Mouse (Mus musculus) limb, embryonic 13.5 days (tissue): ENCODE results near the gene Hmmr. TPM values are rescaled to one million over a fixed set of nuclear protein-coding genes. Genes with fewer than 3 reads are reported as not detected.

Experiments
- ATAC-seq: fragments of 200-750 bp; cut with Nextera tagmentation; 2 replicates; pipeline ENCODE4 v1.8.0; 2017; ENCODE audit warnings: low read depth, moderate number of reproducible peaks, moderate TSS enrichment; ENCODE audit not compliant: low FRiP score
- H3K27ac ChIP-seq: fragments of 300-500 bp; sonication (generic); 2 replicates; pipeline ENCODE4 v1.5.1; 2015; ENCODE audit warnings: inconsistent platforms, mild to moderate bottlenecking, moderate library complexity
- H3K27me3 ChIP-seq: fragments of 300-500 bp; sonication (generic); 2 replicates; pipeline ENCODE4 v1.6.1; 2015; ENCODE audit warnings: mild to moderate bottlenecking, inconsistent platforms
- H3K36me3 ChIP-seq: fragments of 300-500 bp; sonication (generic); 2 replicates; pipeline ENCODE4 v1.6.1; 2015; ENCODE audit warnings: inconsistent platforms, mild to moderate bottlenecking, moderate library complexity
- H3K4me1 ChIP-seq: fragments of 300-500 bp; sonication (generic); 2 replicates; pipeline ENCODE4 v1.6.1; 2015; ENCODE audit warnings: inconsistent platforms
- H3K4me2 ChIP-seq: fragments of 300-500 bp; sonication (generic); replicated peaks from 2 replicates; pipeline ENCODE4 v1.6.1; 2015; ENCODE audit warnings: inconsistent platforms, mild to moderate bottlenecking, moderate library complexity
- H3K4me3 ChIP-seq: fragments of 300-500 bp; sonication (generic); 2 replicates; pipeline ENCODE4 v1.5.1; 2015; ENCODE audit warnings: moderate library complexity, mild to moderate bottlenecking, inconsistent platforms
- H3K9ac ChIP-seq: fragments of 300-500 bp; sonication (generic); 2 replicates; pipeline ENCODE4 v1.6.1; 2015; ENCODE audit warnings: mild to moderate bottlenecking, inconsistent platforms
- H3K9me3 ChIP-seq: fragments of 300-500 bp; sonication (generic); 2 replicates; pipeline ENCODE4 v1.6.1; 2016; ENCODE audit warnings: inconsistent platforms
- WGBS: fragments of 180-500 bp; shearing (Covaris S2); methylation state at CpG from one replicate; pipeline ENCODE4 v1.1.7; 2015; 5-methylcytosine and 5-hydroxymethylcytosine counted together
- polyA plus RNA-seq: library from polyadenylated mRNA; unstranded; fragments of >200 nt; fragmentation: Nextera tagmentation; extraction: Ambion mirVana; gene quantifications from 2 replicates; pipeline ENCODE4 v1.2.1, GENCODE M21; 2015

The Hmmr gene
- 43.7 and 45.7 TPM in 2 replicates for polyA plus RNA-seq

DNA sequence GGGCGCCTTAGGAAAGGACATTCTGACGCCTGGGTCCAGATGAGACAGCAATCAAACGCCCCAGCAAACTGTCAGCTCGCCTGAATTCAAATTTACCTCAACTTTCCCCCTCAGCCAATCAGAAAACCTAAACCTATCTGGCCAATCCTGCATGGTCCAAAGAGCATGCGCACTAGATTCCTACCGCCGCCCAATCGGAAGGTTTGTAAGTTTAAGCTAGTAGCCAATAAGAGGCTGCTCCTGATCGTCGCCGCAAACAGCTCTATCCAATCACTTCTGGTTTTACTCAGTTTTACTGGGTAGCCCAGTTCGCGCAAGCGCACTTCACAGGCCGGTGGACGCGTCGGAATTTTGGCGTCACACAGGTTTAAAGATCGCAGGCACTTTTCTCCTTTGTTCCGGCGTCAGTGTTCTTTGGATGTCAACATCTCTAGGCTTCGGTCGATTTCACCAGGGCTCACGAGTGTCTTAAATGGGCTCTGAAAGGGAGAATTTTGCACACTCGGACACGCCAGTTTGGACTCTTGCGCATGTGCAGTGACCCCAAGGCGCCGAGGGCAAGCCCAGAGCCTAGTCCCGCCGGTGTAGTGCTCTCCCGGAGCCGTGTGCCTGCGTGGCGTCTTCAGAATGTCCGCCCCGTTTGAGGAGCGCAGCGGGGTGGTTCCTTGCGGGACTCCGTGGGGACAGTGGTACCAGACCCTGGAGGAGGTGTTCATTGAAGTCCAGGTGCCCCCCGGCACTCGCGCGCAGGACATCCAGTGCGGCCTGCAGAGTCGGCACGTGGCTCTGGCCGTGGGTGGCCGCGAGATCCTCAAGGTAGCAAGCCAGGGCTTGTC is at the start of gene Hmmr, which contains the start of gene Nudcd2:
Gene Hmmr (minus strand): TSS at position 84 of the 836 bp plus-strand sequence.
Gene Nudcd2 (plus strand): TSS at position 329 of the 836 bp plus-strand sequence.
- ATAC-seq: peak; percentile 99
- H3K36me3 ChIP-seq: peaks cover 26% of the 10 kb centered on the region
- peak within 1 kb of the TSS; percentile 88 for H3K27ac ChIP-seq
- H3K9ac ChIP-seq: peak within 1 kb of the TSS; percentile 97
- H3K4me3 ChIP-seq: peak within 1 kb of the TSS; percentile 95
- H3K9me3 ChIP-seq: no peaks in the 10 kb centered on the region
- H3K4me2 ChIP-seq: peak within 1 kb of the TSS; percentile 85
- peaks cover 30% of the 10 kb centered on the region for H3K4me1 ChIP-seq
- under 1% methylated on average over 52 of the region's 52 CpGs for WGBS
- no peaks in the 10 kb centered on the region for H3K27me3 ChIP-seq

DNA sequence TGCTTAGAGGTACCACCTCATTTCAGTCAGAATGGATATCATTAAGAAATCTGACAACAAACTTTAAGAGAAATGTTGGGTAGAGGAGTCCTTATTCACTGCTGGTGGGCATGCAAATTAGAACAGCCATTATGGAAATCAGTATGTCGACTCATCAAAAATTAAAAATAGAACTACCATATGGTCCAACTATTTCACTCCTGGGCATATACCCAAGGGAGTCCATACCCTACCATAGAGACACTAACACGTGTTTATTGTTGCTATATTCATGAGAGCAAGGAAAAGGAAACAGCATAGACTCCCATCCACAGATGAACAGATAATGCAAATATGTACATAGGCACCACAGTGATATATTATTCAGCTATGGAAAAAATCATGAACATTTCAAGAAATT is 48.6 kb upstream of the Hmmr start:
- no peaks in the 10 kb centered on the region for H3K9me3 ChIP-seq
- WGBS: 70% methylated on average over 2 of the region's 2 CpGs
- no peak for ATAC-seq
- H3K4me3 ChIP-seq: no peak overlapping the region
- H3K27ac ChIP-seq: no peak overlapping the region
- no peak overlapping the region for H3K4me2 ChIP-seq
- H3K4me1 ChIP-seq: no peaks in the 10 kb centered on the region
- no peak overlapping the region for H3K9ac ChIP-seq
- H3K27me3 ChIP-seq: no peaks in the 10 kb centered on the region
- H3K36me3 ChIP-seq: no peaks in the 10 kb centered on the region

DNA sequence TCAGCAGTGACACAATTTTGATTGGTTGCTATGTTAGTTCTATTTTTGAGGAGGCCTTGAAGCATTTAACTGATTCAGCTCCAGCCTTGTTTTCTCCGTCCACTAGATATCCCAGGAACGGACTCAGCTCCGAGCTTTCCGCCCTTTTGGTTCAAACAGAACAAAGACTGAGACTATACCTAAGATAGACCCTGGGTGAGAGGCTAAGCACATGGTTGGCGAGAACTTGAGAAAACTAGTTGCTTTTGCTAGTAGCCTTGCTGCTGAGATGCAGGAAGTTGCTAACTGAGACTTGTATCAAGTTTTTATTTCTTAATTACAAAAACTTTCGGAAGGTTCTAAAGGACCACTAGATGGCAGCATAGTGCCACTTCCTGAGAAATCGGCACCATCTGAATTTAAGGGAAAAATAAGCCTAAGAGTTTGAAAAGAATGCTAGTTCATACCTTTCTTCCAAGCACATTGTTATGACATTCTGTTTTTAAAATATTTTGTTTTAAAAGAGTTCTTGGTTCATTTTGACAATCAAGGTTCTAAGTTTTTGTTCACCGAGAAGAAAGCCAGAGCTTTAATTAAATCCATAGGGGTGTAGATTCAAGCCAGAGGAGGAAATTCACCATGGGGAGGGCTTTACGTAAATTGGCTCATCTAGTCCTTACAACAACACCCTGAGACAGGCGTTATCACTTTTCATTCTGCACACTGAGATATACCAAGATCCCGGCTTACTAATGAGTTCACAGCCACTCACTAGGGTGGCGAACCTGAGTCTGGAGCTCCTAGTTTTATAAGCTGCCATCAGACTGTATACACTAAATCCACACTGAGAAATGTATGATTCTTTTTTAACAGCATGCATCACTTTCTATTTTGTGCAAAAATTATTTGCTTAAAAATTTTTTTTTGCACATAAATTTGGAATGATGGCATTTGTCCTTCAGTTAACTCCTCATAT is 42.4 kb upstream of the Hmmr start:
- Histone ChIP-seq H3K4me2 (peak overlapping the region; percentile 44), H3K9ac (no peak overlapping the region), H3K4me3 (0 out of 2 replicates have a peak overlapping the region, but pooled peaks have one; percentile 3), H3K9me3 (no peaks in the 10 kb centered on the region), H3K36me3 (no peaks in the 10 kb centered on the region), H3K4me1 (no peaks in the 10 kb centered on the region), H3K27me3 (no peaks in the 10 kb centered on the region), H3K27ac (no peak overlapping the region)
- 39% methylated on average over 12 of the region's 12 CpGs for WGBS
- no peak; the same call in 1 of the 2 replicates for ATAC-seq

DNA sequence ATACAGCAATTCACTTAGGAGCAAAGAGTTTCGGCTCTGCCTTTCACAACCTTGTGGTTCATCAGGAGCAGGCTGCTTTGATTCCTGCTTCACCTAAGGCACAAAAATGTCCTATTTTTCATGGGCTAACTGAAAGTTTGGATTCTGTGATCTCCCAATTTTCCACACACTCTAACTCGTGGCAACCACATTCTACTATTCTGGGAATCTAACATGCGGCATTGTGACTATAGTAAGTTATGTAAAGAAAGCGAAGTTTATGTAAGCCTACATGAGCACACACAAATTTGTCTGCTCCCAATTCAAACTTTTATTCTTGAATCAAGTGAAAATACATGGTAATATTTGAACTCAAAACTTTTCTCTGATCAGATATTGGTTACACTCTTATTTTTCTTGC is 31.5 kb upstream of the Hmmr start:
- H3K27ac ChIP-seq: no peak overlapping the region
- H3K4me3 ChIP-seq: no peak overlapping the region
- H3K4me1 ChIP-seq: no peaks in the 10 kb centered on the region
- WGBS: 82% methylated on average over 4 of the region's 4 CpGs
- no peak overlapping the region for H3K4me2 ChIP-seq
- no peaks in the 10 kb centered on the region for H3K36me3 ChIP-seq
- no peaks in the 10 kb centered on the region for H3K9me3 ChIP-seq
- H3K9ac ChIP-seq: no peak overlapping the region
- no peaks in the 10 kb centered on the region; the same call in 1 of the 2 replicates for H3K27me3 ChIP-seq
- ATAC-seq: no peak

DNA sequence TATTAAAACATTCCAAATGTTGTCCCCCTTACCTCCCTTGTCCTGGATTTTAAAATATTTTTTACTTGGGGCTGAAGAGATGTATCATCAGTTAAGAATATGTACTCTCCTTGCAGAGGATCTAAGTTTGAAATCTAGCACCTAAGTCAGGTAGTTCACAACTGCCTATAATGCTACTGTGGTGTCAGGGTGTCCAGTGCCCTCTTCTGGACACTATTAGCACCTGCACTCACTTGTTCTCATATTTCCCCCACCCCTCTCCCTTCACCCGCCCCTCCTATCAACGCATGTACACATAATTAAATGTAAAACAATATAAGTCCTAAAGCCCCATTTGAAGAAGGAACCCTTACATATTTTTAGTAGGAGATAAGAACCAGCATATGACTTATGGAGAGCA is 30.2 kb upstream of the Hmmr start:
- no peak overlapping the region for H3K4me3 ChIP-seq
- no peaks in the 10 kb centered on the region for H3K9me3 ChIP-seq
- H3K4me2 ChIP-seq: no peak overlapping the region
- ATAC-seq: no peak
- no peaks in the 10 kb centered on the region for H3K4me1 ChIP-seq
- no peak overlapping the region for H3K9ac ChIP-seq
- no peaks in the 10 kb centered on the region for H3K36me3 ChIP-seq
- 21% methylated on average over 2 of the region's 2 CpGs for WGBS
- no peaks in the 10 kb centered on the region; the same call in 1 of the 2 replicates for H3K27me3 ChIP-seq
- no peak overlapping the region for H3K27ac ChIP-seq

DNA sequence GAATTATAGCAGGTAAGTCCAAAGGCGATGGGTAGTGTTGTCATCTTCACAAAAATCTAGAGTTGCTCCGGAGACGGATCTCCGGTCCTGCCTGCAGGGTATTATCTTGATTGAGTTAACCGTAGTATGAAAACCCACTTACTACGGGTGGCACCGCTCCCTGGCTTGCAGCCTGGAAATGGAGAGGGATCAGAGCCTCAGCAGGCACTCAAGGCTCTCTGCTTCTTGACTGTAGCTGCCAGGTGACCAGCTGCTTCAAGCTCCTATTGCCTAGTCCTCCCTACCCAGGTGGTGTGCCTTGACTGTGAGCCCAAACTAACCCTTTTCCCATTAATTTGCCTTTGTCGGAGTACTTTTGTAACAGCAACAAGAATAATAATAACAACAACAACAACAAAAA is 26.7 kb upstream of the Hmmr start:
- no peaks in the 10 kb centered on the region for H3K9me3 ChIP-seq
- WGBS: 87% methylated on average over 8 of the region's 8 CpGs
- H3K4me2 ChIP-seq: no peak overlapping the region
- H3K4me3 ChIP-seq: no peak overlapping the region
- H3K36me3 ChIP-seq: no peaks in the 10 kb centered on the region
- ATAC-seq: no peak
- no peaks in the 10 kb centered on the region; the same call in 1 of the 2 replicates for H3K27me3 ChIP-seq
- no peak overlapping the region for H3K27ac ChIP-seq
- no peaks in the 10 kb centered on the region for H3K4me1 ChIP-seq
- no peak overlapping the region for H3K9ac ChIP-seq

DNA sequence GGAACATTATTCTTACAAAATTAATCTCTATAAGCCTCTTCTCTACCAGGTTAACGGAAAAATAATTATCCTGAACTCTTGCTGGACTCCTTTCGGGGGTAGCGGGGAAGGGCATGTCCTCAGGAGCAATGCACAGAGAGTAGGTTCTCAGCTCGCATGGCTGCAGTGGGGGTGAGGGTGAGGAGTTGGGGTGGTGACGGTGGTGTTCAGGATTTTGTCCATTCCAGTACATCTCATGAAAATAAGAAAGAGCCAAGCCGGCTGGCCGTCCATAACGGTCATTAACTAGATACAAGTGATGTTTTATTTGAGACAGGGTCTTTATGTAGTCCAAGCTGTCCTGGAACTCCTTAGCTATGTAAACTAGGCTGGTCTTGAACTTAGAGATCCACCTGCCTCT is 22.7 kb upstream of the Hmmr start:
- peaks cover 18% of the 10 kb centered on the region for H3K4me1 ChIP-seq
- H3K27ac ChIP-seq: no peak overlapping the region
- peaks cover 7% of the 10 kb centered on the region; the same call in 1 of the 2 replicates for H3K36me3 ChIP-seq
- no peaks in the 10 kb centered on the region; the same call in 1 of the 2 replicates for H3K27me3 ChIP-seq
- 86% methylated on average over 8 of the region's 8 CpGs for WGBS
- no peak overlapping the region for H3K9ac ChIP-seq
- H3K4me3 ChIP-seq: no peak overlapping the region
- ATAC-seq: no peak
- no peaks in the 10 kb centered on the region for H3K9me3 ChIP-seq
- peak overlapping the region; percentile 84 for H3K4me2 ChIP-seq

DNA sequence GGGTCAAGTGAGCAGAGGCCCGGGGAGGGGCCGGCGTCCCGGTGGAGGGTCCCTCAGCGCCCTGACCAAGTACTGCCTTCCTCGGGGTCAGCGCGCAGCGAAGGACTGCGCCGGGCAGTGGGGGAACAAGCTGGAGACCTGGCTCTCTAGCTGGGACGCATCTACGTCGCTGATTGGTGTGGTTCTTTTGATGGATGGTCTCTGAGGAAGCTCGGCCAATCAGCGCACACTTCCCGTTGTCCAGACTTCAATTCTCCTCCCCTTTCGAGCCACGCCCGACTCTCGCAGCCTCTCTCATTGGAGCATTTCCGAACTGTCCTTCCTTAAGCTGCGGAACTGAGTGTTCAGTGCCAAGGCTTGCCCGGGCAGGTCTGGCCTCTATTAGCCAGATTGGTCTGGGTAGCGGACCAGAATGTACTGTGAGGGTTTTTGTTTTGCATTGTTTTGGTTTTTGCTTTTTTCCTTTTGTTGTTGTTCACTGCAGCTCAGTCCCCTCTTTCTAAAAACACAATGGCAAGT is 21.9 kb upstream of the Hmmr start, which contains the start of gene Ccng1:
Gene Ccng1 (minus strand): TSS at position 203 of the 519 bp plus-strand sequence.
- no peaks in the 10 kb centered on the region for H3K9me3 ChIP-seq
- H3K4me2 ChIP-seq: peak within 1 kb of the TSS; percentile 84
- peaks cover 7% of the 10 kb centered on the region for H3K36me3 ChIP-seq
- peak within 1 kb of the TSS; percentile 85 for H3K9ac ChIP-seq
- H3K4me3 ChIP-seq: peak within 1 kb of the TSS; percentile 79
- no peaks in the 10 kb centered on the region; the same call in 1 of the 2 replicates for H3K27me3 ChIP-seq
- ATAC-seq: peak; percentile 99
- 0% methylated on average over 25 of the region's 25 CpGs for WGBS
- no peak within 1 kb of the TSS for H3K27ac ChIP-seq
- H3K4me1 ChIP-seq: peaks cover 18% of the 10 kb centered on the region

DNA sequence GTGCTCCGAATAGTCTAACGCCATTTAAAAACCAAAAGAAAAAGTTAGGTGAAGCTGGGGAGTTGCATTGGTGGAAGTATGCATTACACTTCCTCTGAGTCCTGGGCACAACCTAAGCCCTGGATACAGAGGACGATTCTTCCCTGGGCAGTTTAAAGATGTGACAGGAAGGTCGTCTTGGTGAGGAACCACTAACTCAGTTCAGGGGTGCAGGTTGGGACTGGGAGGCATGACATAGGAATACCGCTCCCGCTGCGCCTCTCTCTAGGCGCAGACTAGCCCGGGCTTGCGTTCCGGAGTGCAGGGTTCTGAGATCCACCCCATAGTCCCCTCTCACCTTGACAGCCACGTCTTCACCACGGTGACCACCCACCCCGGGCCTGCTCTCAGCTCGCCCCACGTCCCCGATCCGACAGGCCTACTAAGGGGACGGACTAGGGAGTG is 21.5 kb upstream of the Hmmr start:
- WGBS: 3% methylated on average over 19 of the region's 19 CpGs
- Histone ChIP-seq H3K4me1 (peaks cover 18% of the 10 kb centered on the region), H3K36me3 (peaks cover 10% of the 10 kb centered on the region), H3K27ac (no peak overlapping the region), H3K9ac (peak overlapping the region; percentile 85), H3K4me2 (peak overlapping the region; percentile 84), H3K4me3 (peak overlapping the region; percentile 79), H3K9me3 (no peaks in the 10 kb centered on the region), H3K27me3 (no peaks in the 10 kb centered on the region)
- no peak for ATAC-seq

DNA sequence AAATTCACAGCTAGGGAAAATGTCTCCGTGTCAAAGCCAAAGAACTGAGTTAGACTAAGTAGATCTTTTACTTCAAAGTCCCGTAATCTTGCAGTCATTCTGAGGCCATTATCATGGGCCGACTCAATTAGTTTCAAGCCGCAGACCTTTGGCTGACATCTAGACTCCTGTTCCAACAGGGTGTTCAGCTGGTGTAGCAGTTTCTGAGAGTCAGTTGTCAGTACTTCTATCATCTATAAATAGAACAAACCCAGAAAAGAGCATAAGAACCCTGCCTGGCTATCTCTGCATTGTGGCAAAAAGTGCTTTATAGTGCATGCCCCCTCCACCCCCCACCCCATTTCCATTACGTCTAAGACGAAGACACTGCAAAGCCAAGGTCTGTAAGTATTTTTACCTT is 20.6 kb upstream of the Hmmr start:
- 66% methylated on average over 6 of the region's 6 CpGs for WGBS
- peak overlapping the region; percentile 84 for H3K4me2 ChIP-seq
- H3K36me3 ChIP-seq: peaks cover 14% of the 10 kb centered on the region
- H3K27me3 ChIP-seq: no peaks in the 10 kb centered on the region
- no peak overlapping the region for H3K27ac ChIP-seq
- H3K4me1 ChIP-seq: peaks cover 18% of the 10 kb centered on the region
- H3K9ac ChIP-seq: no peak overlapping the region
- no peak for ATAC-seq
- 0 out of 2 replicates have a peak overlapping the region, but pooled peaks have one; percentile 79 for H3K4me3 ChIP-seq
- no peaks in the 10 kb centered on the region for H3K9me3 ChIP-seq

DNA sequence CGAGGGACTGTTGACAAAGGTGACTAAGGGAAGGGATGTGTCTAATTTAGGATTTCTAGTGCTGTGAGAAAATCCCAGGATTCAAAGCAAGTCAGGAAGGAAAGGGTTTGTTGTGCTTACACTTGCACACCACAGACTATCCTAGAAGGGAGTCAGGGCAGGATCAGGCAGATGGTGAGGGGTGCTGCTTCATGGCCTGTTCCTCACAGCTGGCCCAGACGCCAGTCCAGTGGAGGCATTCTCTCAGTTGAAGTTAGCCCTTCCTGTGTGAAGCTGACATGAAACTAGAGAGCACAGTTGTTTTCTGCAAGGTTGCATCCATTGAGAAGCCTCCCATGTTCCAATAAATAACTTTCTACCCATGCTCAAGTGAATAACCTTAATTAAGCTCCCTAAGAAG is 14.5 kb upstream of the Hmmr start:
- no peaks in the 10 kb centered on the region for H3K27me3 ChIP-seq
- H3K4me1 ChIP-seq: no peaks in the 10 kb centered on the region
- H3K4me3 ChIP-seq: no peak overlapping the region
- ATAC-seq: no peak
- H3K9me3 ChIP-seq: no peaks in the 10 kb centered on the region
- no peak overlapping the region for H3K27ac ChIP-seq
- 79% methylated on average over 2 of the region's 2 CpGs for WGBS
- H3K9ac ChIP-seq: no peak overlapping the region
- no peak overlapping the region for H3K4me2 ChIP-seq
- H3K36me3 ChIP-seq: peaks cover 11% of the 10 kb centered on the region
